Mouse (Mus musculus) left cerebral cortex, adult 18-20 months (tissue): ENCODE data around the gene Faim2. TPM values are rescaled to one million over a fixed set of nuclear protein-coding genes. Genes with fewer than 3 reads are reported as not detected.

Source experiments
- DNase-seq, 2 experiments: peaks; one replicate each; pipeline ENCODE4 v3.0.0; 2021 to 2022; ENCODE audit warnings: low spot score in 2 of 2, mixed read lengths in 1 of 2
- total RNA-seq, 2 experiments: library from RNA; stranded (reverse); gene quantifications; 2 replicates each; pipeline ENCODE4 v1.2.3; 2021

Gene Faim2
- total RNA-seq, 2 experiments from 2014 or later: 451 to 453 TPM

DNA sequence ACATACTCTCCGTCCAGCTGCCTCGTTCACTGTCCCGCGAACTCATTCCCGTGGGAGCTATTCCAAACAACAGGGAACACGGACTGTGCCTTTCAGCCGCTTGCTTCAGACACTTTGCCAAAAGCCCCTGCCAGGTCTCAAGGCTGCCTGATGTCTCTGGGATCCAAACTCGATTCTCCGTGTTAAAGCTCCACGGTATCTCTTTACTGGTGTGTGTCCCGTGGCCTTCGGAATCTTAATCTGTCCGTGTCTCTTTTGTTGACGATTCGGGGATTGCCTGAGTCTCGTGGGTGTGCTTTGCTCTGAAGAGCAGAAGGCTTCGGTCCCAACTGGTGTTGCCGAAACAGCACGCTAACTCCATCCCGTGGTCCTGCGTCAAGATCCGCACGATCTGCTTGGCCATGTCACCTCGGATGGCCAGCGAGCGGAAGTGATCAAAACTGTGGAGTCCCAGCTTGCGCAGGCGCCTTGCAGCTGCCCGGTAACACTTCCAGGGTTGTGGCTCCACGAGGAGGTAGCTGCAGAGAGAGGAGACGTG is 57.7 kb downstream of the Faim2 start:
- no peak for DNase-seq

DNA sequence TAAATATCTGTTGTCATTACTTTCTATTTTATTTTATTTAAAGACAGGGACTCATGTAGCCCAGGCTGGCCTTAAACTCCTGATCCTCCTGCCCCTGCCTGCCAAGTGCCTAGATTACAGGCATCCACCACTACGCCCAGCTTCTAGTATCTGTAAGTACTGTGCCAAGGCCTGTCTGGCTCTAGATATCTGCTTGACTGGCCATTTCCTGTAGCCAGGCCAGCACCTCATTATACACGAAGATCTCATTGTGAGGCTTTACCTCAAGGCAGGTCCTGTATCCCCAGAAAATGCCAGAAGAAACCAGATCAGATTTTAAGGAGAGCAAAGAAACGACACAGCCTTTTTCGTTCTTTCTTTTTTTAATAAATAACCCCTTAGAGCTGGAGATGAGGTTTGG is 58.2 kb downstream of the Faim2 start:
- no peak for DNase-seq

DNA sequence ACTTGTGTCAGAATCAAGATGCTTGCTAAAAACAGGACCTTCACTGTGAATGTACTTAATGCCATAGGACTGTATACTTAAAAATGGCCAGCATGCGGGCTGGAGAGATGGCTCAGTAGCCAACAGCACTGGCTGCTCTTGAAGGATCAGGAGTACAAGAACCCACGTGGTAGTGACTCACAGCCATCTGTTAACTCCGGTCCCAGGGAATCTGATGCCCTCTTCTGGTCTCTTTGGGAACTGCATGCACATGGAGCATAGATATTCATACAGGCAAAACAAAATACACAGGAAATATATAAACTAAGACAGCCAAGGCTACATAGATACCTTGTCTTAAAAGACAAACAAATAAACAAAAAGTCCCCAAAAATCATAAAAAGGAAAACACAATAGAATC is 58.9 kb downstream of the Faim2 start:
- peak; percentile 65 to 81 for DNase-seq

DNA sequence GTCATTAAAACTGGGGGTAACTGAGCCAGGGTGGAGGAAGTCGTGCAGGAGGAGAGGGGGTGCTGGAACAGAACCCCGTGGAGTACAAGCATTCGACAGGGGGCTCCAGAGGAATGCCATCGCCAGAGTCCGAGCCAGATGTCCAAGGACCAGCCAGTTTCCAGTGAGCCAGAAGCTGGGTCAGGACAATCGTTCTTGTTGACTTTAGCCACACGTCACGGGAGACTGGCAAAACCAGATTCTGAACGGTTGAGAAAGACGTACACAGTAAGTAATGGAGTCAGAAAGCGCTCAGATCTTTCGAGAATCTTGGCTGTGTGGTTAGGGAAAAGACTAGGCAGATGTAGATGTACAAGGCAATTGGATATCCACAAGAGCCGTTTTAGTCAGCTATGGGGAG is 64.8 kb downstream of the Faim2 start:
- no peak for DNase-seq

DNA sequence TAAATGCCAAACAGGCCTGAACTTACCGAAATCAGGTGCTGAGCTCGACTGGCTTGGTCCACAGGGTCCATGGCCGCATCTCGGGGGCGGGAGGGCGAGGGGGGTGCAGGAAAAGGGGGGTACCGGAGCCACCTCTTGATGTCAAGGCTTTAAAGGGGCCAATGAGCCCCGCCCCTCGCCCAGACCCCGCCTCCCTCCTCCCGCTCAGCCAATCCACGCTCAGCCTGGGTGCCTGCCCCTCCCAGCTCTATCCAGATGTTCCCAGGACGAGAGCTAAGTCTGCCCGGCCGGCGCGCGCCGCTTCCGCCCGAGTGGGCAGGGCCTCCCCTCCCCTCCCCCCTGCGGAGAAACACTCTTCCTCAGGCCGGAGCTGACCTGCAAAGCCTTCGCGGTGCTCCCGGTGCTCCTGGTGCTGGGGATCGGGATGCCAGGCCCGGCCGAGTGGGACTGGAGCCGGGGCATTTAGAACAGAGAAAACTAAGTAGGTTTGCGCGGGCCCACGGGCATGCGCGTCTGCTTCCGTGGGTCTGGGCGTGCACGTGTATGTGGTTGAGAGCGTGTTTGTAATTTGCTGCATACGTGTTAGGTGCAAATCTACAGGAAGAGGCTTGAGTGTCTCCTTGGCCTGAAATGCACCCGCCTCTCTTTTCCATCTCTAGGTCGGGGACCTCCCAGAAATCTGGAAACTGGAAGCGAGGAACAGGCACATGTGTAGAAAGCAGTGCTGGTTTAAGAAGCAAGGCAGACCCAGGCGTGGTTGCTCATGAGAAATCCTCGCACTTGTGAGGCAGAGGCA is 70.2 kb downstream of the Faim2 start, which contains the start of gene Nckap5l:
Nckap5l (minus strand) TSS at position 143 of the 796 bp plus-strand sequence.
- DNase-seq: peak; percentile 83 to 90

DNA sequence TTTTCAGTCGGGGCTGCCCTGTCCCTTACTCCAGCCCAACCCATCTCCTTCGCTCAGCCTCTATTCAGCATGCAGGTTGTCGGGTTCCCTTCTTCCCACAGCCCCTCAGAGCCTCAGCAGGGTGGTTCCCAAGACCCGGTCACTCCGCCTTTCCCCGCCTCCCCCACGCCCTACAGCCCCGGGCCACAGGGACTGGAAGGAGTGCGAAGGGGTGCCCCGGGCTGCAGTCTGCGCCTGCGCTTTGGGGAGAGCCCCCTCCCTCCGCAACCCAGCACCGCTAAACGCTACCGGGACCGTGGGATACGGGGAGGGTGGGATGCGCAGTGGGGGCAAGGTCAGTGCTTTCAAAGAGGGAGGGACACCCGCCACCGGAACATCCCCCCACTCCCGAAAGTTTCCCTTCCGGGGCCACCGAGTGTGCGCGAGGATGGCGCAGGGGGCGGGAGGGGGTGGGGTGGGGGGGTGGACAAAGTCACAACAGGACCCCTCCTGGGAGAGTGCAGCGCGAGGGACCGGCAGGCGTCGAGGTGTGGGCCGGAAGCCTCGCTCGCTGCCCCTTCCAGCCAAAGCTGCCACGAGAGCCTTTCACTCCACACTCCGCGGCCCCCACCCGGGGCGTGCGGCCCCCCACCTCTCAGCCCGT is 70.9 kb downstream of the Faim2 start:
- peak; percentile 34 to 53 for DNase-seq

DNA sequence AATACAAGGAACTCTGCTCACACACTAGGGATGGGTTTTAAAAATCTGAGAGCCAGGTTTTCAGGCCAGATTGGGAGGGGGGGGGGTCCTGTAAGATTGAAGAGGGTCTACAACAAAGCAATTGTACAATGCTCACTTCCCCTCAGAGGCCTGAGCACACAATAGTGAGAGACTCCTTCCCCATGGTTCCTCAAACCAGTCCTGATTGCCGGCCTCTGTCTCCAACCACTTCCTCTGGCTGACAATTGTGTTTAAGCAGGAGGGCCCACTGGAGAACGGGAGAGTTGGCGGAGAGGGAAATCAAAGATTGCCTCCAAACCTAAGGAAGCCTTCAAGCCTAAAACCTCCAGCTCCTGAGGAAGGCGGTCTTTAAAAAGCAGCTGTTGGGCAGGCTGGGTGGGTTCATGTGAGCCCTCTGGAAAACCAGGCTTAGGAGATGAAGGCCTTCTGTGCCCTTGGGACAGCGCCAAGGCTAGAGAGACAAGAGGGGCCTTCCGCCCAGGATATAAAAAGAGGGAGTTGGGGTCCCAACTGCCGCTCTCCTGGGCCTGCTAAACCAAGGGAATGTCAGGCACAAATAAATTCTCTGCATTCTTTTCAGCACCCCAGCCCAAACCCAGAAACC is 71.5 kb downstream of the Faim2 start:
- no peak for DNase-seq

DNA sequence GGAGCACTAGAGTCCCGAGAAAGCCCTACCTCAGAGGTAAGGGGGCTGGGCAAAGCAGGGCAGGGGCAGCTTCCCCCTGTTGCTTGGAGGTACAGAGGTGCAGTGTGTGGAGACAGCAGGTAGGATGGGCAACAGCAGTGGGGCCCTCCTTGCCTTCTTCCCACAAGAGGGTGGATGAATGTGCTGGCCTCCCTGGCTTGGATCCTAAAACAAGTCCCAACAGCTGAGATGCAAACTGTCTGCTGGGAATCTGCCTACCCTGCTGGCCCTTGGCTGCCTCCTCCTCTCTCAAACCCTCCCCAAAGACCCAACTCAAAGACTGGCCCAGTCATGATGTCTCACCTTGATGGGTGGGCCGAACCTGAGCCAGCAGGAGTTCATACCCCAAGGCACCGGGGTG is 72.5 kb downstream of the Faim2 start:
- DNase-seq: no peak

DNA sequence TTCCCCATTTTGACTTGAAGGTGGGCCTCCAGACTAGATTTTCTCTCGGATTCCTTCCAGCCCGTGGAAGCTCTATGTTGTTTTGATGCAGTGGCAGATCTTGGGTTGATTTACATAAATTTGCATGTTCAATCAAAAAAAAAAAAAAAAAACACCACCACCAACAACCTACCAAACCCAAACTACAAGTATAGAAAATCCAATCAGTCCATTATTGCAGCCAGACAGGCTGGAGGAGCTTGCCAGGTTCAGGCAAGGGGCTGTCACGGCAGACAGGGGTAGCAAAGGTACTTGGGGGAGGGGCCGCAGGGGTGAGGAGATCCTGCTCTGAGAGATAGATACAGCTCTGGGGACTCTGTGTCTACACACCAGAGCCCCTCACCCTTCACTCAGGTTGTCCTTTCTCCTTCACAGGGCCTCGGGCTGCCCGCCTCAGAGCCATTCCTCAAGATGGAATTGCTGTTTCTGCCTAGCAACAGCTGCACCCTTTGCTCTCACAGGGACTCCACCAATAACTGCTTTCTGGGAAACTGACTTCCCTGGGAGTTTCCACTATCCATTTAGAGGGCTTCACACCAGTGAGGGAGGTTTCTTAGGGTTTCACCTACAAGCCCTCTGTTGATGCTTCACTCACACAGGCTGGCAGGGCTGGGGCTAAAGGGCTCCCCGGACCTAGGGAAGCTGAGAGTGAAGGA is 73.2 kb downstream of the Faim2 start:
- DNase-seq: no peak

DNA sequence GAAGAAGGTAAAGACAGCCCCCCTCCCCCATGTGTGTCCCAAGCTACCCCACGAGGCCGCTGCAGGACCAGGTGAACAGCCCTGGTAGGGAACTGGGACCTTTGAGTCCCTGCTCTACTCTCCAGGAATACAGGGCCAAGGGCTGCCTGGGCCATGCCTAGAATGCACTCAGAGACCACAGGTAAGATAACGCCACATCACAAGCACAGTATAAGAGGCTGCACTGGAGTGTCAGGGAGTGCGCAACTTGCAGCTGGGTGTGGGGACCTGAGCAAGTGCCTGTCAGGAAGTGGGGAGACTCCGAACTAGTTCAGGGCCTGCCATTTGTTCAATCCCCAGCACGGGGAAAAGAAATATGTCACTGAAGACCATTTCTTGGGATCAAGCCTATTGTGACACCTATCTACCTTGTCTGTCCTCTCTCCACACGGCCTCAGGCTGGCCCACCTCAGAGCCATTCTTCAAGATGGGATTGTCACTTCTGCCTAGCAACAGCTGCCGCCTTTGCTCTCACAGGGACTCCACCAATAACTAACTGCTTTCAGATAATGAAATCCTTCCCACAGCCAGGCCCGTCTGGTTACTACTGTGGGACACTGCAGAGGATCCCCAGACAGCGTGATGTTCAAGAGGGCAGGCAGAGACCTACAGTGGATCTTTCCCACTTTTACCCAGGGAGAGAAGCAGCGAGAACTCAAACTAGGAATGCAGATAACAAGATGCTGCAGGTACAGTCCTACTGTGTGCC is 74.6 kb downstream of the Faim2 start:
- DNase-seq: no peak

DNA sequence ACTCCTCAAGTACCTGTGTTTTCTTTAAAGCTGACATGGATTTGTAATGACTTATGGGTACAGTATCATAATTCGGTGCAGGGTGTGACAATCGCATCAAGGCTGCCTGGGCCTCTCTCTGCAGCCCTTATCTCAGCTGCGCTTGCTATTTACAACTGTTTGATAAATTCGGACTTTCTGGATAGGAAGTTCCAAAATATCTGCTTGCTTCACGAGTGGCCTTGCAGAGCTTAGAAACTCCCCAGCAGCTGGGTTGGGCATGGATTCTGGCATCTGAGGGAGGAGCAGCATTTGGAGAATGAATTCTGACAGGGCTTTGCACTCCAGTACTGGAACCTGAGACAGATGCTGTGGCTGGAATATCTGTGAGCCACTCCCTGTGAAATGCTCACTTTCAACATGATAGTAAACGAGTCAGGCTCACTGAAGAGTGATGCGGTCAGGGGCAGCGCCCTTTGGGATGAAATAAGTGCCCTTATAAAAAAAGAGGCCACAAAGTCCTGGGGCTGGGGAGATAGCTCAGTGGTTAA is 78.1 kb downstream of the Faim2 start:
- no peak for DNase-seq

DNA sequence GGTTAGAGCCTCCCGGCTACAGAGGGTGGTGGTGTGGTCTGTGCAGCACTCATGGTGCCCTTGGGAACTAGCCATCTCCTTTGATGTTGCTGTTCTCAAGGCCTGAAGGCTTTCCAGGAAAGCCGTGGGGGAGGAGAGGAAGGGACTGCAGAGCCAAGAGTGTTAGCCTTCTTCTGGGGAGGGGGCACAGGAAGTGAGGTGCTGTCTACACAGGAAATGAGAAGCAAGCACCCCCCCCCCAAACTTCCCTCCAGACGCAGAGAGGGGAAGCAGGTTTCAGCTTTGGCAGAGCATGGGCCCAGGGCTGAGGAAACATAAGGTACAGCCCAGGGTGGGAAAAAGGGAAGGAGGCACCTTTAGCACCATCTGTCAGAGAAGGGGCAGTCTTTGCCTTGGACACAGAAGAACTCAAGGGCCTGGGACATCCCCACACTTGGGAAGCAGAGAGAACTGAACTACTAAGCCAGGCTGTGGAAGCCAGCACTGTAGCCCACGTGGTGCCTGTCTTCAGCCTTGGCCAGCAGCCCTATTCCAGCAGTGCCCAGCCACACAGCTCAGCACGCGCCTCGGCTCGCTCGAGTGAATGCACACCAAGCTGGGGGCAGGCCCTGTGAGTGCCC is 78.7 kb downstream of the Faim2 start:
- DNase-seq: peak; percentile 63 to 69

Other genes starting within 250 kb of the Faim2 start
- 100 to 1,000 TPM in 1 of 2 experiments, 10 to 100 TPM in 1; 93.7 to 100 TPM for gene Prpf40b, start 233.1 kb downstream of the Faim2 start, total RNA-seq
- gene Fam186b, start 232.3 kb downstream of the Faim2 start, total RNA-seq: 1 to 10 TPM; 1.5 to 1.8 TPM
- gene Fmnl3, start 157.7 kb downstream of the Faim2 start, total RNA-seq: 1 to 10 TPM; 8.5 to 9.6 TPM
- gene Tmbim6, start 135.3 kb downstream of the Faim2 start, total RNA-seq: 100 to 1,000 TPM; 331 to 338 TPM
- gene Nckap5l, start 70.4 kb downstream of the Faim2 start, total RNA-seq: 10 to 100 TPM; 17.0 to 19.0 TPM
- 1 to 10 TPM; 4.6 to 4.7 TPM for gene Bcdin3d, start 53.4 kb downstream of the Faim2 start, total RNA-seq
- gene Aqp2, start 50.9 kb upstream of the Faim2 start, total RNA-seq: not detected
- under 1 TPM in 1 of 2 experiments, not detected in 1; 0.30 TPM for gene Aqp5, start 62.6 kb upstream of the Faim2 start, total RNA-seq
- gene Aqp6, start 73.2 kb upstream of the Faim2 start, total RNA-seq: under 1 TPM; 0.35 to 0.61 TPM
- gene Racgap1, start 123.5 kb upstream of the Faim2 start, total RNA-seq: 10 to 100 TPM; 12.4 to 13.0 TPM
- gene Asic1, start 142.2 kb upstream of the Faim2 start, total RNA-seq: 10 to 100 TPM; 62.7 to 75.8 TPM
- gene Smarcd1, start 174.0 kb upstream of the Faim2 start, total RNA-seq: 100 to 1,000 TPM; 149 to 156 TPM
- 1 to 10 TPM; 2.6 to 6.1 TPM for gene Gm17349, start 177.3 kb upstream of the Faim2 start, total RNA-seq
- gene Gpd1, start 189.3 kb upstream of the Faim2 start, total RNA-seq: 10 to 100 TPM; 76.6 to 82.3 TPM
- gene Cox14, start 197.5 kb upstream of the Faim2 start, total RNA-seq: 100 to 1,000 TPM; 126 TPM
- 10 to 100 TPM; 34.4 to 35.2 TPM for gene Cers5, start 244.7 kb upstream of the Faim2 start, total RNA-seq